Mouse (Mus musculus): ENCODE measurements around the gene Agap1. TPM values are rescaled to one million over a fixed set of nuclear protein-coding genes. Genes with fewer than 3 reads are reported as not detected.

The Agap1 gene
- polyA plus RNA-seq, 1 experiment from 2014 or later, result 47.7 TPM

GRCm38 (mm10) chr1:89619963-89620362, 165.4 kb downstream of the Agap1 start:
- Histone ChIP-seq H3K36me3 (ENCODE audit: control insufficient read depth, insufficient read depth, low read length) (no peaks in the 10 kb centered on the region), H3K4me2 (ENCODE audit: low read length) (no peak overlapping the region), H3K9me3 (replicated peaks; ENCODE audit: control insufficient read depth, low read length, poor library complexity, severe bottlenecking) (no peaks in the 10 kb centered on the region), H3K9ac (ENCODE audit: low read depth, low read length) (no peak overlapping the region), H3K4me1 (ENCODE audit: control insufficient read depth, insufficient read depth, low read length) (no peaks in the 10 kb centered on the region), H3K4me3 (ENCODE audit: low read depth, low read length) (no peak overlapping the region), H3K27ac (ENCODE audit: low read length) (no peak overlapping the region), H3K27me3 (ENCODE audit: control insufficient read depth, insufficient read depth, low read depth, low read length) (no peaks in the 10 kb centered on the region)
- no peak for ATAC-seq
- 79% methylated on average over 2 of the region's 2 CpGs for WGBS

- no peak overlapping the region for H3K27ac ChIP-seq (ENCODE audit: low read length)
- no peaks in the 10 kb centered on the region for H3K9me3 ChIP-seq (replicated peaks; ENCODE audit: control insufficient read depth, low read length, poor library complexity, severe bottlenecking)
- H3K4me2 ChIP-seq (ENCODE audit: low read length), result no peak overlapping the region
- no peak for ATAC-seq
- H3K4me3 ChIP-seq (ENCODE audit: low read depth, low read length), result no peak overlapping the region
- H3K36me3 ChIP-seq (ENCODE audit: control insufficient read depth, insufficient read depth, low read length), result 0 out of 2 replicates have a peak, but pooled peaks cover 2% of the 10 kb centered on the region
- 75% methylated on average over 7 of the region's 8 CpGs for WGBS
- no peak overlapping the region for H3K9ac ChIP-seq (ENCODE audit: low read depth, low read length)
- no peaks in the 10 kb centered on the region for H3K4me1 ChIP-seq (ENCODE audit: control insufficient read depth, insufficient read depth, low read length)
- H3K27me3 ChIP-seq (ENCODE audit: control insufficient read depth, insufficient read depth, low read depth, low read length), result no peaks in the 10 kb centered on the region
Measured at GRCm38 (mm10) chr1:89621014-89621791, 166.6 kb downstream of the Agap1 start.

- no peak for ATAC-seq
- WGBS, result 80% methylated on average over 8 of the region's 8 CpGs
- no peaks in the 10 kb centered on the region for H3K4me1 ChIP-seq (ENCODE audit: control insufficient read depth, insufficient read depth, low read length)
- no peak overlapping the region for H3K4me2 ChIP-seq (ENCODE audit: low read length)
- no peak overlapping the region for H3K9ac ChIP-seq (ENCODE audit: low read depth, low read length)
- 0 out of 2 replicates have a peak, but pooled peaks cover 2% of the 10 kb centered on the region for H3K36me3 ChIP-seq (ENCODE audit: control insufficient read depth, insufficient read depth, low read length)
- no peak overlapping the region for H3K4me3 ChIP-seq (ENCODE audit: low read depth, low read length)
- no peaks in the 10 kb centered on the region for H3K9me3 ChIP-seq (replicated peaks; ENCODE audit: control insufficient read depth, low read length, poor library complexity, severe bottlenecking)
- no peak overlapping the region for H3K27ac ChIP-seq (ENCODE audit: low read length)
- no peaks in the 10 kb centered on the region for H3K27me3 ChIP-seq (ENCODE audit: control insufficient read depth, insufficient read depth, low read depth, low read length)
Measured at GRCm38 (mm10) chr1:89621952-89622351, 167.3 kb downstream of the Agap1 start.

- no peak overlapping the region for H3K27ac ChIP-seq (ENCODE audit: low read length)
- H3K4me2 ChIP-seq (ENCODE audit: low read length), result no peak overlapping the region
- 0 out of 2 replicates have a peak, but pooled peaks cover 2% of the 10 kb centered on the region for H3K36me3 ChIP-seq (ENCODE audit: control insufficient read depth, insufficient read depth, low read length)
- H3K4me1 ChIP-seq (ENCODE audit: control insufficient read depth, insufficient read depth, low read length), result no peaks in the 10 kb centered on the region
- H3K27me3 ChIP-seq (ENCODE audit: control insufficient read depth, insufficient read depth, low read depth, low read length), result no peaks in the 10 kb centered on the region
- WGBS, result 84% methylated on average over 7 of the region's 7 CpGs
- no peak overlapping the region for H3K9ac ChIP-seq (ENCODE audit: low read depth, low read length)
- no peaks in the 10 kb centered on the region for H3K9me3 ChIP-seq (replicated peaks; ENCODE audit: control insufficient read depth, low read length, poor library complexity, severe bottlenecking)
- H3K4me3 ChIP-seq (ENCODE audit: low read depth, low read length), result no peak overlapping the region
- no peak for ATAC-seq
Measured at GRCm38 (mm10) chr1:89622801-89623200, 168.2 kb downstream of the Agap1 start.

GRCm38 (mm10) chr1:89625312-89625711, 170.7 kb downstream of the Agap1 start:
- H3K4me1 ChIP-seq (ENCODE audit: control insufficient read depth, insufficient read depth, low read length), result no peaks in the 10 kb centered on the region
- no peak for ATAC-seq
- H3K4me2 ChIP-seq (ENCODE audit: low read length), result no peak overlapping the region
- H3K4me3 ChIP-seq (ENCODE audit: low read depth, low read length), result no peak overlapping the region
- 93% methylated on average over 4 of the region's 4 CpGs for WGBS
- peaks cover 2% of the 10 kb centered on the region; the same call in 1 of the 2 replicates for H3K36me3 ChIP-seq (ENCODE audit: control insufficient read depth, insufficient read depth, low read length)
- no peak overlapping the region for H3K27ac ChIP-seq (ENCODE audit: low read length)
- H3K27me3 ChIP-seq (ENCODE audit: control insufficient read depth, insufficient read depth, low read depth, low read length), result no peaks in the 10 kb centered on the region
- H3K9me3 ChIP-seq (replicated peaks; ENCODE audit: control insufficient read depth, low read length, poor library complexity, severe bottlenecking), result no peaks in the 10 kb centered on the region
- H3K9ac ChIP-seq (ENCODE audit: low read depth, low read length), result no peak overlapping the region

- WGBS, result 92% methylated on average over 7 of the region's 7 CpGs
- no peak overlapping the region for H3K4me3 ChIP-seq (ENCODE audit: low read depth, low read length)
- no peaks in the 10 kb centered on the region for H3K4me1 ChIP-seq (ENCODE audit: control insufficient read depth, insufficient read depth, low read length)
- H3K36me3 ChIP-seq (ENCODE audit: control insufficient read depth, insufficient read depth, low read length), result peaks cover 3% of the 10 kb centered on the region; the same call in 1 of the 2 replicates
- H3K9ac ChIP-seq (ENCODE audit: low read depth, low read length), result no peak overlapping the region
- no peak for ATAC-seq
- no peaks in the 10 kb centered on the region for H3K27me3 ChIP-seq (ENCODE audit: control insufficient read depth, insufficient read depth, low read depth, low read length)
- H3K27ac ChIP-seq (ENCODE audit: low read length), result no peak overlapping the region
- no peaks in the 10 kb centered on the region for H3K9me3 ChIP-seq (replicated peaks; ENCODE audit: control insufficient read depth, low read length, poor library complexity, severe bottlenecking)
- no peak overlapping the region for H3K4me2 ChIP-seq (ENCODE audit: low read length)
Measured at GRCm38 (mm10) chr1:89625967-89626366, 171.4 kb downstream of the Agap1 start.

- Histone ChIP-seq H3K9me3 (replicated peaks; ENCODE audit: control insufficient read depth, low read length, poor library complexity, severe bottlenecking) (no peaks in the 10 kb centered on the region), H3K27me3 (ENCODE audit: control insufficient read depth, insufficient read depth, low read depth, low read length) (no peaks in the 10 kb centered on the region), H3K4me2 (ENCODE audit: low read length) (no peak overlapping the region), H3K4me3 (ENCODE audit: low read depth, low read length) (no peak overlapping the region), H3K4me1 (ENCODE audit: control insufficient read depth, insufficient read depth, low read length) (no peaks in the 10 kb centered on the region), H3K36me3 (ENCODE audit: control insufficient read depth, insufficient read depth, low read length) (peaks cover 3% of the 10 kb centered on the region; the same call in 1 of the 2 replicates), H3K27ac (ENCODE audit: low read length) (peak overlapping the region; percentile 7; the same call in 1 of the 2 replicates), H3K9ac (ENCODE audit: low read depth, low read length) (peak overlapping the region; percentile 15; the same call in 1 of the 2 replicates)
- ATAC-seq, result 0 out of 2 replicates have a peak, but pooled peaks have one; percentile 21
- 61% methylated on average over 10 of the region's 10 CpGs for WGBS
Measured at GRCm38 (mm10) chr1:89626940-89627339, 172.3 kb downstream of the Agap1 start.

GRCm38 (mm10) chr1:89627650-89628049, 173.0 kb downstream of the Agap1 start:
- Histone ChIP-seq H3K4me2 (ENCODE audit: low read length) (no peak overlapping the region), H3K27me3 (ENCODE audit: control insufficient read depth, insufficient read depth, low read depth, low read length) (no peaks in the 10 kb centered on the region), H3K4me1 (ENCODE audit: control insufficient read depth, insufficient read depth, low read length) (no peaks in the 10 kb centered on the region), H3K4me3 (ENCODE audit: low read depth, low read length) (no peak overlapping the region), H3K9me3 (replicated peaks; ENCODE audit: control insufficient read depth, low read length, poor library complexity, severe bottlenecking) (no peaks in the 10 kb centered on the region), H3K36me3 (ENCODE audit: control insufficient read depth, insufficient read depth, low read length) (peaks cover 3% of the 10 kb centered on the region; the same call in 1 of the 2 replicates), H3K27ac (ENCODE audit: low read length) (no peak overlapping the region), H3K9ac (ENCODE audit: low read depth, low read length) (no peak overlapping the region)
- ATAC-seq, result no peak
- WGBS, result 52% methylated on average over 3 of the region's 3 CpGs

GRCm38 (mm10) chr1:89630836-89631235, 176.2 kb downstream of the Agap1 start:
- Histone ChIP-seq H3K27me3 (ENCODE audit: control insufficient read depth, insufficient read depth, low read depth, low read length) (no peaks in the 10 kb centered on the region), H3K36me3 (ENCODE audit: control insufficient read depth, insufficient read depth, low read length) (peaks cover 10% of the 10 kb centered on the region; the same call in 1 of the 2 replicates), H3K9ac (ENCODE audit: low read depth, low read length) (no peak overlapping the region), H3K27ac (ENCODE audit: low read length) (no peak overlapping the region), H3K4me1 (ENCODE audit: control insufficient read depth, insufficient read depth, low read length) (no peaks in the 10 kb centered on the region), H3K4me3 (ENCODE audit: low read depth, low read length) (no peak overlapping the region), H3K4me2 (ENCODE audit: low read length) (no peak overlapping the region), H3K9me3 (replicated peaks; ENCODE audit: control insufficient read depth, low read length, poor library complexity, severe bottlenecking) (no peaks in the 10 kb centered on the region)
- WGBS, result 92% methylated on average over 4 of the region's 4 CpGs
- no peak for ATAC-seq
